Comparison of ENCODE assay signal across 13 mouse cellular contexts in the genomic region with DNA sequence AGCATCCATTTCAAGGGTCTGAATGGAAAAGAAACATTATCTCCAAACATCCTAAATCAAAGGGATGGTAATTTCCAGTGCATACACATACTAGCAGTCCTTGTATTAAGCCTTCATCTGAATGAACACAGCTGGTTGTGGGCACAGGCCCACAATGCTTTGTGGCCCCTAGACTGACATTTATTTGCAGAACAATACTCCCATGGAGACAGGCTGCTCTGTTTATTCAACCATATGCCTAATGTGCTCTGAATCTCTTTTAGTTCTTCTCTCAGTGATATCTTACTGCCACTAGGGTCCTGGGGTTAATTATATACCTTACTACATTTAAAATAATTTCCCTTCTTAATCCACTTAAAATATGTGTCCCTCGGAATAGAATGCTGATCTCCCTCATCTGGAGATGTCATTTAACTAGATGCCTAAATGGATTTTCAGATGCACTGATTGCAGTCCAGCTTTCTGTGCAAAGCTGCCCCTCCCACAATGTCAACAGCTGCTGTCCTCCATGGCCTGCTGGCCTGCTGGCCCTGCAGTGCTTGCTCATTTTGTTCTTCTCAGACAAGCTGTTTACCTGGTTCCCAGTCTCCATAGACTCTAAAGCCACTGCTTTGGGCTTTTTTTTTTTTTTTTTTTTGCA.
DNase-seq lines count a peak whose midpoint lies in the region; ATAC-seq and TF ChIP-seq lines count a peak whose summit lies in the region.
"Had no signal": no experiment of that assay in that cellular context is flagged by ENCODE, and none has a peak within 500 bp of the region (broad histone marks: within the 10 kb centered on the region; RNA-seq: fewer than 3 reads in every experiment).

No protein-coding gene starts in this region.

- H3K9ac ChIP-seq in midbrain, embryonic 15.5 days: no peak overlapping the region
- no peak overlapping the region for H3K9ac ChIP-seq in liver, embryonic 12.5 days
- H3K9ac ChIP-seq in stomach, postnatal 0 days (ENCODE audit: low read length): no peak overlapping the region

- no peaks in the 10 kb centered on the region for H3K9me3 ChIP-seq in midbrain, embryonic 10.5 days (replicated peaks)
- H3K9me3 ChIP-seq in midbrain, embryonic 15.5 days: no peaks in the 10 kb centered on the region
- no peaks in the 10 kb centered on the region for H3K9me3 ChIP-seq in liver, embryonic 12.5 days (replicated peaks)
- no peaks in the 10 kb centered on the region for H3K9me3 ChIP-seq in stomach, postnatal 0 days (ENCODE audit: control insufficient read depth, low read length)

- intact Hi-C loops in gastrocnemius, adult 2 months (cut with DNase I): no loop called here

- WGBS in midbrain, embryonic 10.5 days: 28% methylated on average over 1 of the region's 1 CpGs
- WGBS in midbrain, embryonic 15.5 days: 22% methylated on average over 1 of the region's 1 CpGs
- WGBS in liver, embryonic 12.5 days (ENCODE audit: insufficient replicate concordance): 29% methylated on average over 1 of the region's 1 CpGs
- WGBS in stomach, postnatal 0 days: 15% methylated on average over 1 of the region's 1 CpGs
- 61% methylated on average over 1 of the region's 1 CpGs for WGBS in cerebellum, adult 2 months

- no peak overlapping the region for H3K4me2 ChIP-seq in midbrain, embryonic 15.5 days
- no peak overlapping the region for H3K4me2 ChIP-seq in liver, embryonic 12.5 days
- H3K4me2 ChIP-seq in stomach, postnatal 0 days (replicated peaks; ENCODE audit: low read depth): no peak overlapping the region

- no peak for ATAC-seq in midbrain, embryonic 15.5 days (replicated peaks)
- ATAC-seq in liver, embryonic 12.5 days: 0 out of 2 replicates have a peak, but pooled peaks have one; percentile 60
- ATAC-seq in stomach, postnatal 0 days (ENCODE audit: low FRiP score, low TSS enrichment): no peak
- ATAC-seq: Patski had no signal

- H3K4me1 ChIP-seq in midbrain, embryonic 10.5 days: peaks cover 31% of the 10 kb centered on the region
- H3K4me1 ChIP-seq in midbrain, embryonic 15.5 days: no peaks in the 10 kb centered on the region
- H3K4me1 ChIP-seq in liver, embryonic 12.5 days: no peaks in the 10 kb centered on the region
- no peaks in the 10 kb centered on the region for H3K4me1 ChIP-seq in stomach, postnatal 0 days (replicated peaks; ENCODE audit: control insufficient read depth, insufficient read depth)
- no peaks in the 10 kb centered on the region for H3K4me1 ChIP-seq in cerebellum, adult 2 months (ENCODE audit: control insufficient read depth, insufficient read depth, low read length)

- no peak for TF ChIP-seq CTCF in gastrocnemius, adult 2 months (IDR thresholded peaks at IDR 0.05)
- no peak for TF ChIP-seq CTCF in stomach, postnatal 0 days (IDR thresholded peaks at IDR 0.05; ENCODE audit: low read depth)
- no peak for TF ChIP-seq CTCF in cerebellum, adult 2 months (IDR thresholded peaks at IDR 0.05; ENCODE audit: borderline replicate concordance, insufficient read depth, low read depth, low read length)

- no peak for TF ChIP-seq EP300 in stomach, postnatal 0 days (optimal IDR thresholded peaks at IDR 0.05)

- DNase-seq in gastrocnemius, adult 2 months: peak; percentile 24
- DNase-seq in gastrocnemius, postnatal 25 days: no peak
- peak; percentile 30 for DNase-seq in midbrain, embryonic 10.5 days (ENCODE audit: low spot score)
- peak; percentile 16 for DNase-seq in stomach, postnatal 0 days (ENCODE audit: low spot score)
- DNase-seq in cerebellum, adult 8-10 months: no peak
- no peak for DNase-seq in cerebellum, adult 2 months
- DNase-seq: adrenal gland, postnatal 14 days; cerebellum, adult 18-20 months; heart, adult 18-20 months; heart, postnatal 36 days had no signal

- no peak overlapping the region for H3K4me3 ChIP-seq in gastrocnemius, adult 2 months
- H3K4me3 ChIP-seq in midbrain, embryonic 10.5 days: no peak overlapping the region
- no peak overlapping the region for H3K4me3 ChIP-seq in midbrain, embryonic 15.5 days
- no peak overlapping the region for H3K4me3 ChIP-seq in liver, embryonic 12.5 days
- no peak overlapping the region for H3K4me3 ChIP-seq in stomach, postnatal 0 days (ENCODE audit: low read depth, low read length)
- no peak overlapping the region for H3K4me3 ChIP-seq in cerebellum, adult 2 months (replicated peaks; ENCODE audit: insufficient read depth, low read depth, low read length)

- no peak overlapping the region for H3K27ac ChIP-seq in gastrocnemius, adult 2 months
- peak overlapping the region; percentile 63; the same call in 1 of the 2 replicates for H3K27ac ChIP-seq in midbrain, embryonic 10.5 days (replicated peaks)
- no peak overlapping the region for H3K27ac ChIP-seq in midbrain, embryonic 15.5 days
- H3K27ac ChIP-seq in liver, embryonic 12.5 days: no peak overlapping the region
- H3K27ac ChIP-seq in stomach, postnatal 0 days (replicated peaks): no peak overlapping the region
- H3K27ac ChIP-seq in cerebellum, adult 2 months (ENCODE audit: insufficient read depth, low read length): no peak overlapping the region

- 0 out of 2 replicates have a peak, but pooled peaks cover 7% of the 10 kb centered on the region for H3K27me3 ChIP-seq in midbrain, embryonic 10.5 days (ENCODE audit: low read depth, poor library complexity, severe bottlenecking)
- no peaks in the 10 kb centered on the region for H3K27me3 ChIP-seq in midbrain, embryonic 15.5 days (replicated peaks)
- no peaks in the 10 kb centered on the region for H3K27me3 ChIP-seq in liver, embryonic 12.5 days (replicated peaks)
- no peaks in the 10 kb centered on the region for H3K27me3 ChIP-seq in stomach, postnatal 0 days (ENCODE audit: control insufficient read depth, insufficient read depth, low read length)
- H3K27me3 ChIP-seq in cerebellum, adult 2 months (ENCODE audit: control insufficient read depth, insufficient read depth, low read length): no peaks in the 10 kb centered on the region

- H3K36me3 ChIP-seq in midbrain, embryonic 10.5 days: no peaks in the 10 kb centered on the region
- H3K36me3 ChIP-seq in midbrain, embryonic 15.5 days (replicated peaks): no peaks in the 10 kb centered on the region
- H3K36me3 ChIP-seq in liver, embryonic 12.5 days: no peaks in the 10 kb centered on the region
- no peaks in the 10 kb centered on the region for H3K36me3 ChIP-seq in stomach, postnatal 0 days (ENCODE audit: control insufficient read depth, insufficient read depth, low read length)

- TF ChIP-seq POLR2A in cerebellum, adult 2 months (IDR thresholded peaks at IDR 0.05; ENCODE audit: borderline replicate concordance, insufficient read depth, low read length): no peak

Comparison
In these comparisons a context has a peak if more than half of its experiments do, and no peak if none do; other contexts are left out.
1. DNase-seq: peak in gastrocnemius, adult 2 months (single experiment), midbrain, embryonic 10.5 days (single experiment) and stomach, postnatal 0 days (single experiment); none in gastrocnemius, postnatal 25 days (single experiment), cerebellum, adult 8-10 months (single experiment) and cerebellum, adult 2 months (0 of 2).